Mouse (Mus musculus) midbrain, embryonic 13.5 days (tissue): ENCODE measurements at regions not wholly inside any gene's neighbourhood (a gene's known extent, or its start where the extent isn't known, plus 50 kb on each side); places are given as distances from the start of the nearest gene placed in this dataset.

Source experiments
- ATAC-seq: fragments of 200-750 bp; cut with Nextera tagmentation; 2 replicates; pipeline ENCODE4 v1.8.0; 2017; ENCODE audit warnings: mild to moderate bottlenecking, moderate TSS enrichment, moderate library complexity
- H3K27ac ChIP-seq: fragments of 300-500 bp; sonication (generic); 2 replicates; pipeline ENCODE4 v1.5.1; 2015; ENCODE audit warnings: inconsistent platforms, mild to moderate bottlenecking, moderate library complexity
- H3K27me3 ChIP-seq: fragments of 300-500 bp; sonication (generic); 2 replicates; pipeline ENCODE4 v1.6.1; 2015; ENCODE audit warnings: mild to moderate bottlenecking, inconsistent platforms
- H3K36me3 ChIP-seq: fragments of 300-500 bp; sonication (generic); 2 replicates; pipeline ENCODE4 v1.6.1; 2015; ENCODE audit warnings: mild to moderate bottlenecking, inconsistent platforms
- H3K4me1 ChIP-seq: fragments of 300-500 bp; sonication (generic); replicated peaks from 2 replicates; pipeline ENCODE4 v1.6.1; 2015; ENCODE audit warnings: inconsistent platforms
- H3K4me2 ChIP-seq: fragments of 300-500 bp; sonication (generic); replicated peaks from 2 replicates; pipeline ENCODE4 v1.6.1; 2015; ENCODE audit warnings: moderate library complexity, mild to moderate bottlenecking, inconsistent platforms
- H3K4me3 ChIP-seq: fragments of 300-500 bp; sonication (generic); replicated peaks from 2 replicates; pipeline ENCODE4 v1.5.1; 2015; ENCODE audit warnings: mild to moderate bottlenecking, inconsistent platforms
- H3K9ac ChIP-seq: fragments of 300-500 bp; sonication (generic); replicated peaks from 2 replicates; pipeline ENCODE4 v1.6.1; 2015; ENCODE audit warnings: mild to moderate bottlenecking, inconsistent platforms
- H3K9me3 ChIP-seq: fragments of 300-500 bp; sonication (generic); 2 replicates; pipeline ENCODE4 v1.6.1; 2016; ENCODE audit warnings: mild to moderate bottlenecking, inconsistent platforms
- WGBS: fragments of 180-500 bp; shearing (Covaris S2); methylation state at CpG from one replicate; pipeline ENCODE4 v1.1.7; 2015; 5-methylcytosine and 5-hydroxymethylcytosine counted together

- no peak overlapping the region for H3K4me2 ChIP-seq
- WGBS, result 87% methylated on average over 4 of the region's 4 CpGs
- no peaks in the 10 kb centered on the region for H3K36me3 ChIP-seq
- H3K27me3 ChIP-seq, result no peaks in the 10 kb centered on the region
- no peak overlapping the region for H3K9ac ChIP-seq
- no peak for ATAC-seq
- H3K27ac ChIP-seq, result no peak overlapping the region
- H3K4me3 ChIP-seq, result no peak overlapping the region
- H3K9me3 ChIP-seq, result no peaks in the 10 kb centered on the region
- H3K4me1 ChIP-seq, result 0 out of 2 replicates have a peak, but pooled peaks cover 4% of the 10 kb centered on the region
These were observed 189.2 kb upstream of the Ttc29 start for GRCm38 (mm10) chr8:78023936-78024335.

GRCm38 (mm10) chr8:78024964-78025363 lies 188.1 kb upstream of the Ttc29 start:
- no peak overlapping the region for H3K27ac ChIP-seq
- whole genome bisulfite sequencing, result 89% methylated on average over 5 of the region's 5 CpGs
- no peaks in the 10 kb centered on the region for H3K36me3 ChIP-seq
- ATAC-seq, result no peak
- no peaks in the 10 kb centered on the region for H3K4me1 ChIP-seq
- H3K9me3 ChIP-seq, result no peaks in the 10 kb centered on the region
- H3K4me3 ChIP-seq, result no peak overlapping the region
- H3K4me2 ChIP-seq, result no peak overlapping the region
- no peak overlapping the region for H3K9ac ChIP-seq
- no peaks in the 10 kb centered on the region for H3K27me3 ChIP-seq

- 84% methylated on average over 2 of the region's 2 CpGs for WGBS
These were observed 185.7 kb upstream of the Ttc29 start for GRCm38 (mm10) chr8:78027371-78027770.

GRCm38 (mm10) chr8:78028928-78029327 lies 184.2 kb upstream of the Ttc29 start:
- Histone ChIP-seq H3K27me3 (no peaks in the 10 kb centered on the region), H3K36me3 (no peaks in the 10 kb centered on the region), H3K4me3 (no peak overlapping the region), H3K4me1 (no peaks in the 10 kb centered on the region), H3K27ac (no peak overlapping the region), H3K4me2 (no peak overlapping the region), H3K9ac (no peak overlapping the region), H3K9me3 (no peaks in the 10 kb centered on the region)
- ATAC-seq, result no peak
- WGBS, result 65% methylated on average over 1 of the region's 1 CpGs

More at GRCm38 (mm10) chr8:78027371-78027770, 185.7 kb upstream of the Ttc29 start:
- Histone ChIP-seq H3K4me3 (no peak overlapping the region), H3K9ac (no peak overlapping the region), H3K9me3 (no peaks in the 10 kb centered on the region), H3K27ac (no peak overlapping the region), H3K36me3 (no peaks in the 10 kb centered on the region), H3K4me1 (no peaks in the 10 kb centered on the region), H3K4me2 (no peak overlapping the region), H3K27me3 (no peaks in the 10 kb centered on the region)
- ATAC-seq, result no peak

GRCm38 (mm10) chr8:78031811-78032210 lies 181.3 kb upstream of the Ttc29 start:
- H3K9me3 ChIP-seq, result no peaks in the 10 kb centered on the region
- no peak overlapping the region for H3K4me3 ChIP-seq
- no peaks in the 10 kb centered on the region for H3K27me3 ChIP-seq
- no peak overlapping the region for H3K4me2 ChIP-seq
- no peaks in the 10 kb centered on the region for H3K36me3 ChIP-seq
- H3K9ac ChIP-seq, result no peak overlapping the region
- 70% methylated on average over 4 of the region's 4 CpGs for WGBS
- ATAC-seq, result no peak
- no peak overlapping the region for H3K27ac ChIP-seq
- H3K4me1 ChIP-seq, result no peaks in the 10 kb centered on the region

GRCm38 (mm10) chr8:78034687-78035086 lies 178.4 kb upstream of the Ttc29 start:
- H3K27ac ChIP-seq, result no peak overlapping the region
- no peaks in the 10 kb centered on the region for H3K4me1 ChIP-seq
- no peak for ATAC-seq
- no peaks in the 10 kb centered on the region for H3K9me3 ChIP-seq
- no peak overlapping the region for H3K4me3 ChIP-seq
- no peaks in the 10 kb centered on the region for H3K27me3 ChIP-seq
- no peaks in the 10 kb centered on the region for H3K36me3 ChIP-seq
- H3K4me2 ChIP-seq, result no peak overlapping the region
- H3K9ac ChIP-seq, result no peak overlapping the region
- WGBS, result 90% methylated on average over 4 of the region's 4 CpGs

- no peak for ATAC-seq
- H3K27ac ChIP-seq, result no peak overlapping the region; the same call in 1 of the 2 replicates
- H3K4me3 ChIP-seq, result no peak overlapping the region
- no peaks in the 10 kb centered on the region for H3K4me1 ChIP-seq
- no peak overlapping the region for H3K4me2 ChIP-seq
- WGBS, result 50% methylated on average over 1 of the region's 1 CpGs
- H3K27me3 ChIP-seq, result no peaks in the 10 kb centered on the region
- H3K9ac ChIP-seq, result no peak overlapping the region
- H3K9me3 ChIP-seq, result no peaks in the 10 kb centered on the region
- H3K36me3 ChIP-seq, result no peaks in the 10 kb centered on the region
These were observed 175.9 kb upstream of the Ttc29 start for GRCm38 (mm10) chr8:78037218-78037617.

- no peak for ATAC-seq
- H3K36me3 ChIP-seq, result no peaks in the 10 kb centered on the region
- no peaks in the 10 kb centered on the region; the same call in 1 of the 2 replicates for H3K9me3 ChIP-seq
- H3K4me1 ChIP-seq, result no peaks in the 10 kb centered on the region
- H3K27me3 ChIP-seq, result no peaks in the 10 kb centered on the region
- no peak overlapping the region for H3K4me2 ChIP-seq
- no peak overlapping the region for H3K4me3 ChIP-seq
- 83% methylated on average over 3 of the region's 3 CpGs for WGBS
- no peak overlapping the region for H3K9ac ChIP-seq
- H3K27ac ChIP-seq, result no peak overlapping the region
These were observed 166.4 kb upstream of the Ttc29 start for GRCm38 (mm10) chr8:78046691-78047090.

- no peak overlapping the region for H3K27ac ChIP-seq
- no peak overlapping the region for H3K9ac ChIP-seq
- H3K27me3 ChIP-seq, result no peaks in the 10 kb centered on the region
- no peak overlapping the region for H3K4me3 ChIP-seq
- H3K36me3 ChIP-seq, result no peaks in the 10 kb centered on the region
- H3K4me1 ChIP-seq, result no peaks in the 10 kb centered on the region
- H3K9me3 ChIP-seq, result no peaks in the 10 kb centered on the region
- 86% methylated on average over 3 of the region's 3 CpGs for WGBS
- no peak for ATAC-seq
- no peak overlapping the region for H3K4me2 ChIP-seq
These were observed 162.3 kb upstream of the Ttc29 start for GRCm38 (mm10) chr8:78050768-78051167.

- Histone ChIP-seq H3K36me3 (no peaks in the 10 kb centered on the region), H3K27ac (no peak overlapping the region), H3K9ac (no peak overlapping the region), H3K27me3 (no peaks in the 10 kb centered on the region), H3K4me3 (no peak overlapping the region), H3K9me3 (no peaks in the 10 kb centered on the region), H3K4me1 (no peaks in the 10 kb centered on the region), H3K4me2 (no peak overlapping the region)
- no peak for ATAC-seq
- WGBS, result 25% methylated on average over 5 of the region's 5 CpGs
These were observed 158.7 kb upstream of the Ttc29 start for GRCm38 (mm10) chr8:78054435-78054834.

- no peak overlapping the region for H3K4me2 ChIP-seq
- 0 out of 2 replicates have a peak, but pooled peaks have one; percentile 40 for ATAC-seq
- WGBS, result 20% methylated on average over 8 of the region's 8 CpGs
- H3K36me3 ChIP-seq, result no peaks in the 10 kb centered on the region
- H3K9ac ChIP-seq, result no peak overlapping the region
- H3K4me3 ChIP-seq, result no peak overlapping the region
- H3K27ac ChIP-seq, result no peak overlapping the region
- H3K27me3 ChIP-seq, result no peaks in the 10 kb centered on the region
- H3K9me3 ChIP-seq, result no peaks in the 10 kb centered on the region
- no peaks in the 10 kb centered on the region for H3K4me1 ChIP-seq
These were observed 158.2 kb upstream of the Ttc29 start for GRCm38 (mm10) chr8:78054920-78055319.

GRCm38 (mm10) chr8:78055531-78055930 lies 157.6 kb upstream of the Ttc29 start:
- no peaks in the 10 kb centered on the region for H3K27me3 ChIP-seq
- H3K27ac ChIP-seq, result no peak overlapping the region
- H3K9me3 ChIP-seq, result no peaks in the 10 kb centered on the region
- no peak overlapping the region for H3K4me3 ChIP-seq
- no peak overlapping the region for H3K9ac ChIP-seq
- no peaks in the 10 kb centered on the region for H3K4me1 ChIP-seq
- no peaks in the 10 kb centered on the region for H3K36me3 ChIP-seq
- ATAC-seq, result no peak
- WGBS, result 50% methylated on average over 3 of the region's 3 CpGs
- H3K4me2 ChIP-seq, result no peak overlapping the region

- Histone ChIP-seq H3K4me3 (no peak overlapping the region), H3K9ac (no peak overlapping the region), H3K27me3 (no peaks in the 10 kb centered on the region), H3K27ac (no peak overlapping the region), H3K36me3 (no peaks in the 10 kb centered on the region), H3K4me2 (no peak overlapping the region), H3K4me1 (no peaks in the 10 kb centered on the region), H3K9me3 (no peaks in the 10 kb centered on the region)
- WGBS, result 90% methylated on average over 4 of the region's 4 CpGs
- ATAC-seq, result no peak
These were observed 155.7 kb upstream of the Ttc29 start for GRCm38 (mm10) chr8:78057357-78057756.
